Mouse (Mus musculus) mature B cell (primary cell): Measurements from ENCODE around the gene Nsf.
"Not testable (repeated sequence)": the region's sequence is repeated elsewhere in the genome, so short reads cannot be mapped to it uniquely, and the experiment has no call there.

Experiments
- in situ Hi-C: fragments of 300-500 bp; cut with MboI; formaldehyde crosslinking; loops from 2 replicates; pipeline ENCODE4 v1.14.3; 2019

The Nsf gene

DNA sequence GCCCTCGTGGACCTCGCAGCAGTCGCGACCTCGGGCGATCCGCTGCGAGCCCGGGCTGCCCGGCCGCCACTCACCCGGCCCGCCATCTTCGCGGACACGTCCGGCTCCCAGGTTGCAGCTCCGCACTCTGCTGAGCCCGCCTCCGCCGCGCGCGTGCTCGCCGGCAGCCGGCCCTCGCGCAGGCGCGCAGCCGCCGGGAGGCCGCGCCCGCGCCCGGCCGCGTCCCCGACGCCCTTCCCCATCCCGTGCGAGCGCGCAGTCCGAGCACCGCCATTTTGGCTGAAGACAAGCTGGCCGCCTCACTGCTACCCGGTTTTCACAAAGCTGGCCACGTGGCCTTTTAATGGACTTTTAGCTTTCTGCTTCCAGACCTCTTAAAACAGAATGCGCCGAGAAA is at the start of gene Nsf:
TSS of gene Nsf (minus strand) at position 161 of the 397 bp plus-strand sequence.
- in situ Hi-C loops, result no loop called here

DNA sequence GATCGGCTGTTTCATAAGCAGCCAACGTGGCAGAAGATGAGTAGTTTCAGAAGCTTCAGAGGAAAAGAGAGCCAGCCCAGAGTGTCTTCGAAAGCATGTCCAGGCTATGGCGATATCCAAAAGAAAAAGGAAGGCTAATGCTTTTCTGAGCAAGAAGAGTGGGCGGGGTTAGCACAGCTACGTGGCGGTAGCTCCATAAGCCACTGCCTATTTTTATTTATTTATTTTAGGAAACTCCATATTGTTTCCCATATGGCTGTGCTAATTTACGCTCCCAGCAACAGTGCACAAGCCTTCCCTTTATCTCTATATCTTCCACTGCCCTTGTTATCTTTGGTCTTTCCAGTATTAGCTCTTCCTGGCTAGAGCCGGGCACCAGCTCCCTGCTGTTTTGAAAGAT is 49.5 kb upstream of the Nsf start:
- in situ Hi-C loops, result loop anchor here (5.0 kb wide), 1 partner anchor 164 kb away; no protein-coding TSS in a partner anchor

DNA sequence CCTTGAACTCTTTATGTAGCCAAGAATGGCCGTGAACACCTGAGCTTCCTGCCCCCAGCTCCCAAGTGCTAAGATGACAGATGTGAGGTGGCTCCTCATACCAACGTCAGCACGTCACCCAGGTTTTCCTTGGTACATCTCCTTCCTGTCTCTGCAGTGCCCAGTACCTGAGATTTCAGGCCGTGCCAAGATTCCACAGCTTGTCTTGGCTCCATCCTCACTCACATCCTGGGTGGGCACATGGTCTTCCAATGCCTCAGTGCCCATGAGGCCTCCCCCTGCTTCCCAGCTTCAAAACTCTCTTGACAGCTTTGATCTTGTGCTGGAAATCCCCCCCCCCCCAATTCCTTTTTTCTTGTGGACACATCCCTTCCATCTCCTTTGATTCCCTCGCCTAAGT is 48.3 kb upstream of the Nsf start:
- in situ Hi-C loops, result loop anchor here (5.0 kb wide), 1 partner anchor 165 kb away; no protein-coding TSS in a partner anchor

DNA sequence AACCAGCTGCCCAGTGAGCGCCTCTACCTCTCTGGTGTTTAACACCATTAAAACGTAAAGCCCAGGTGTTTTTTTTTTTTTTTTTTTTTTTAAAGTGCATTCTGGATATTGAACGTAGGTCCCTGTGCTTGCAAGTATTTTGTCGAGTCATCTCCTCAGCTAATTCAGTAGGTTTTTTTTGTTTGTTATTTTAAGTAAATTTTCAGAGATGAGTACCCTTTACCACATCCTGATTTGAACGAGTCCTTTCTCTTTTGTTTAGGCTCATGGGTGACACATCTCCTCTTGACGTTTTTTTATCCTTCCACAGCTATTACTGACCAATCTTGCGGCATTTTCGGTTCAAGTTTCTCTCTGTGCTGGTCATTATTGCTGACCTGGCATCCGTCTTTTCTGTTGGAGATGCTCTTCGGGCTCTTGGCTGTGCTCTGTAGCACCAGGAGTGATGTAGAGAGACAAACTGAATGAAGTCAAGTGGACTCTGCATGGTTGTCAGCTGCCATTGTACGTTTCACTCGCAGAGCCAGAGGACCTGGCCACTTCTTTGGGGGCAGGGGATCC is 47.6 kb upstream of the Nsf start:
- in situ Hi-C loops, result loop anchor here (5.0 kb wide), 1 partner anchor 166 kb away; no protein-coding TSS in a partner anchor

DNA sequence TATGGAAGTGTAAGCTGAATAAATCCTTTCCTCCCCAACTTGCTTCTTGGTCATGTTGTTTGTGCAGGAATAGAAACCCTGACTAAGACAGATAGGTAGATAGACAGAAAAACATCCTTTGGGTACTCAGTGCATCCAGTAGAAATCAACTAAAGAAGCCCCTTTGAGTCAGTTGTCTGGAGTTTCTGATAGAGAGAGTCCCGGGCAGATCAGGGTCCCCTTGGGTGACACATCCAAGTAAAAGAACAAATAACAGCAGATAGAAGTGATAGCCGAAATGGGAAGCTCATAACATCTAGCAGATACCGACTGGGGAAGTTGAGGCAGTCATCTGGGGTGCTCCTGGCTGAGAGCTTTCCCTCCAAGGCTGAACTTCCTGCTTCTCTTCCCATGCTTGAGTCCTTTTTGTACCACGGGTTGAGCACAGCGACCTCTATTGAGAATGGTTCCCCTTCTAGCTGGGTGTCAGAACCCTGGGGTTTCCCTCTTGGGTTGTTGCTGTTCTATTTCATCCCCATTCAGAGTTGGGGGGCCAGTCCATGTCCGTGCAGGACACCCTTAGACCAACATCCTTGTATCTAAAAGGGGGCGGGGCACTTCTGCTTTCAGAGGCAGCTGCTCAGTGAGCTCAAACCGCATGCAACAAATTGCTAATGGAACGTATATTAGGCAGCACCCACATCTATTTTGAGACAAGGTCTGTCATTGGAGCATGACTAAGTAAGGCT is 47.0 kb upstream of the Nsf start:
- in situ Hi-C loops, result loop anchor here (5.0 kb wide), 1 partner anchor 166 kb away; no protein-coding TSS in a partner anchor

DNA sequence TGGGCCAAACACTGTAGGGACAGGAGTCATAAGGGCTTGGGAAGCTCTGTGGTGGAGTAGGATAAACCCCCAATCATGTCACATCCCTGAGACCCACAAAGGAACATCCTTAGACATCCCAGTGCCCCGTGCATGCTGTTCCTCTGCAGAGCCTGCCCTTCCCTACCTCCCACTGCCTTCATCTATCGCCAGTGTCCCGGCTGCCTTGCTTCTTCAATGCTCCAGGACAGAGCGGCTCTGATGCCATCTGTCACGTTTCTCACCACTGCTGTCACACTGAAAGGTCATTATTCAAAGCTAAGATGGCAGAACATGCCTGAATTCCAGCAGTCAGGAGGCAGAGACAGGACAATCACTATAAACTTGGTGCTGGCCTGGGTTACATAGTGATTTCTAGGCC is 44.9 kb upstream of the Nsf start:
- in situ Hi-C loops, result no loop called here

DNA sequence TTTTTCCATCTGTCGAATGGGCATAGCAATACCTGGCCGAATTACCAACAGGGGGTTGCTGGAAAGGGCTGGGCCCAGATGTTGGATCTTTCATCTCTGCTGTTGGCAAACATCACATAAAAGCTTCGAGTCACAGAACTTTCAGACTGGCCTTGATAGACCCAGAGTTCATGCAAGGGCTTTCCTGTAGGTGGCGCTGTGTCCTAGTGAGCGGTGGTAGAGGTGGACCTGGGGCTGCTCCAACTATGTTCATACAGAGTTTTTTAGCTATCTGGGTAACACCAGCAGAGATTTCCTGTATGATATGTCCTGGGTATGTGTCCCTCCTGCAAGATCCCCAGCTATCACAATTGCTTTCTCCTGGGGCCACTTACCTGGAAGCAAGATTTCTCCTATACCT is 43.5 kb upstream of the Nsf start:
- in situ Hi-C loops, result no loop called here

DNA sequence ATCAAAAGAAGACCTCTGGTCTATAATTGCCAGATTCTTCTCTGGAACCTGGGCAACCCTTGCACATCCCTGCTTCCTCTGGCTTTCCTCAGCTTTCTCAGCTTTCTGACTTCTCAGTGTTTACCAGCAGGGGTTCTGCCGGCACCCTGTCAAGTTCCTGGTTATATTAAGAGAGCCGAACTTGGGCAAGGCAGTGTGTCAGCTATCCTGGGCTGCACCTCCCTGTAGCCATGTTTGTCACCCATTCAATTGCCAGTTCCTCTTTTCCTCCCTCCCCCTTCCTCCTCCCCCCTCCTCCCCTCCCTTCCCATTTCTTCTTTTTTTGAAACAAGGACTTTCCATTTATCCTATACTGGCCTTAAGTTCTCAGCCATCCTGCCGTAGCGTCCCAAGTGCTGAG is 38.8 kb upstream of the Nsf start:
- in situ Hi-C loops, result no loop called here

DNA sequence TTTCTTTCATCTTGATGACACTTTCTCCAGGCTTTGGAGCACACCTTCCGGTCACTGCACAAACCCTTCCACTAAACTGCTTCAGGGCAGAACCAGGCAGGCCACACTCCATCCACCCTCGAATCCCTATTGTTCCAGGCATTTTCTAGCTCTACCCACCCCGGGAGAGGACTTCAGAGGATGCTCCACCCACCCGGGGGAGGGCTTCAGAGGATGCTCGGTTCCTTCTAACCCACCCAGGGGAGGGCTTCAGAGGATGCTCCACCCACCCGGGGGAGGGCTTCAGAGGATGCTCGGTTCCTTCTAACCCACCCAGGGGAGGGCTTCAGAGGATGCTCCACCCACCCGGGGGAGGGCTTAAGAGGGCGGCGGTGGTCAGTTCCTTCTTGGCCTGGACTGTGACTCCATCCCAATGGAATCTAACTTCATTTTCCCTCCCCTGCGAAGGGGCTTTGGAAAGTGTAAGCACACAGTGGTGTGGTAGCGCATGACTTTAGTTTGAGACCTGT is 36.2 kb upstream of the Nsf start:
- in situ Hi-C loops, result not testable (repeated sequence)

DNA sequence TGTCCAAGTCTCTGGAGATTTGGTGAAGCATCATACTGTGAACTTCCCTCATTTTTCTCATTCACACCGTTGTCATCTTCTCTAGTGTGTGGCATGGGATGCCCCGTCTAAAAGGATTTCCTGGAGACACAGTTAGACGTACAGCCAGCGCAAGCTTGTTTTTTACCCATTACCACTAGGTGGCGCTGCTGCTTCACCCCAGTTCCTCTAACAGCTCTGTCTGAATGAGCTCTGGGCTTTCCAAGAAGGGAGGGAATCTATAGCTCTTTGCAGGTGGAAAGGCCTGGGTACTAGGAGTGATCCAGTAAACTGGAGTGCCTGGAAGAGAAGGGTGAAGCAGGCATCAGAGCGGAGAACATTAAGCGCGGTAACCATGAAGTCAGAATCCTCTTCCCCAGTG is 33.6 kb upstream of the Nsf start:
- in situ Hi-C loops, result no loop called here

DNA sequence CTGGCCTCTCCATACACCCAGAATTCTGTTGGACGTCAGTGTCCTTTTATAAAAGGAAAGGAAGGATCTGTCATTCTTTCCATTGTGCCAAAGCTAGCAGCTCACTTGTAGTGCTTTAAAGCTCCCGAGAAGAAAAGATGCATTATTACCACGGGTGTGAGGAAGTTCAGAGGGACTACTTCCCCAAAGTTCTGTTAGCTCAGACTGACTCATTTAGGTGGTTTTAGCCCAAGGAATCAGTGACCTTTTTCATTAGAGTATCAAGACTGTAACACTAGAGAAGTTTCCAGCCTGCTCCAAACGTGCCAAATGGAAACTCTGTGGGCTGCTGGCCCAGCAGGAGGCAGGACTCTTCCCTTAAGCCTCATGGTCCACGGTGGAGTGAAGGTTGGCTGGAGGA is 30.2 kb upstream of the Nsf start:
- in situ Hi-C loops, result no loop called here

DNA sequence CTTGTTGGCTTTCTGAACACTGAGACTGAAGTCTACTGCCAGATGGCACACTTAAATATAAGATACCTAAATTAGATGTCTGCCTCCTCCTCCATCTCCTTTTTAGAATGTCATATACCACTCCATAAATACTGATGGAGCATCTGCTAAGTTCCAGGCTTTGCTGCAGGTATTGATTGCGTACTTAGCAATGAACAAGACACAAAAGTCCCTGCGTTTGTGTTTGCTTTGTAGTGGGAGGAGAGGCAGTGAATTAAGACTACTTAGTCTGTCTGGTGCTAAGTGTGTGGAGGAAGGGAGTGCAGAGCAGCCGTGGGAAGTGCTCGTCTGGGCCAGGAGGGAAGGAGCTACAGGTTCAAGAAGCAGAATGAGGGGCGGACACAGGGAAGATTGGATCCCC is 28.0 kb upstream of the Nsf start:
- in situ Hi-C loops, result no loop called here

DNA sequence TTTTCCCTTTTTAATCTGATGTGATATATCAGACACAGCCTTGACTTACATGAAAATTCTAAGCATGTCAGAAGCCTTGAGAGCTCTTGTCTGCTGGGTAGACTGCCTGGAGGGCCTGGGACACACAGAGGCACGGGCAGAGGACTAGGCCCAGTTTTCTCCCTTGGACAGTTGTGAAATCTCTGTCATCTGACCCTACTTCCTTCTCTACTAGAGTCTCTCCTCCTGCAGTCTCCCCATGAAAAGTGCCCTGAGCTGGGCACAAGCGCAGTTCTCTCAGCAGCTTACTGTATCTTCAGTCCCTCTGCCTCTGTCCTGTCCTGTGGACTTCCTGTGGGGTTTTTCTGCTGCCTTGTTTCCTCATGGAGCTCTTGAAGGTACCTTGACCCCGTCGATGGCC is 25.5 kb upstream of the Nsf start:
- in situ Hi-C loops, result no loop called here

DNA sequence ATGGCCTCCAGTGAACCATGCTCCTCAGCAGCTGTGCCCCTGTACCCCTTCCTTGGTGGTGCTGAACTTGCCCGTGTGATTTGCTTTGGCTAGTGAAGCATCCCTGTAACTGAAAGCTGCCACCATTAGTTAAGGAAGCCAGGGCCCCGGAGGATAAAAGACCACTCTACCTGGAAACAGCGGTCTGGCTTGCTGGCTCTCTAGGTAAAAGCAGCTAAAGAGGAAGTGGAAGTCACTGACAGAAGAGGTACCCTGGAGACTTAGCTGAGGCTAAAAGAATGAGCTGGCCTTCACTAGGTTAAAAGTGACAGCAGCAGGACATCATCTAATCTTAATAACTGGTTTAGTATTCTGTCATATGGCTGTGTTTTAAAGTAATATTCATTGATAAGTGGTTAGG is 17.0 kb upstream of the Nsf start:
- in situ Hi-C loops, result no loop called here

DNA sequence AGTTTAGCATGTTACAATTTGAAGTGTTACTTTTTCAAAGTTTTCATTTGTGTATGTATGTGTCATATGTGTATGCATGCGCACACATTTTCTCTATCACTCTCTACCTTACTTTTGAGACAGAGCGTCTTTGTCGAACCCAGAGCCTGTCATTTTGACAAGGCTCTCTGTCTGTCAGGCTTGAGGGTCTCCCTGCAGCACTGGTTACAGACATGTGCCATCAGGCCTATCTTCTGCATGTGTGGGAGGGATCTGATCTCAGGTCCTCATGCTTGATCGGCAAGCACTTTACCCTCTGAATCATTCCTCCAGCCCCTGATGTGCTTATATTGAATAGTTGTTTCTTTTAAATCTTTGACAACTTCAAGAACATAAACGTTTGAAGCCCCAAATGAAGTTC is 15.4 kb upstream of the Nsf start:
- in situ Hi-C loops, result no loop called here

DNA sequence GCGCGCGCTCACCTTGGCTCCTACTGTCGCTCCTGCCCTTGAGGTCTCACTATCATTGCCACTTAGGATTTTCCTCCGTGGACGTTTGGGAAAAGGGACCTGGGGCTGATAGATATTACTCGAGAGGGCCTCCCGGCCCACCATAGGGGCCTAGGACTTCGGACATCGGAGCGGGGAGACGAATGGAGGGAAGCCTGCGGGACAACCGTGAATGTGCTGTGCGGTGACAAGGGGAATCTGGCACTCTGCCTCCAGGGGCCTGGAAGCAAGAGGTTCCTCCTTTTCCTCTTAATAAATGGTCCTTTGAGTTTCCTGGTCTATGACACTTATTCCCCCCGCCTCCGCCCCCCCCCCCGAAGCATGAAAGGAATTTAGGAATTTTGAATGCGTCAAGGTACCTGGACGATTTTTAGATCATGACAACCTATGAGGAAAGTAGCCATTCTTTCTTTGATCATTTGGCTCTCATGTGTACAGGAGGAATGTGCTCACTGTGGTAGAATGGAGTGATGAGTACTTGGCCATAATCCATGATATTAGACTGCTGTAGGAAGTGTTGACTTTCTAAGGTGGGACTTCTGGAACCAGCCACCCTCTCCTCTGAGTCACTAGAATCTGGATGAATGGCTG is 13.4 kb upstream of the Nsf start:
- in situ Hi-C loops, result no loop called here

DNA sequence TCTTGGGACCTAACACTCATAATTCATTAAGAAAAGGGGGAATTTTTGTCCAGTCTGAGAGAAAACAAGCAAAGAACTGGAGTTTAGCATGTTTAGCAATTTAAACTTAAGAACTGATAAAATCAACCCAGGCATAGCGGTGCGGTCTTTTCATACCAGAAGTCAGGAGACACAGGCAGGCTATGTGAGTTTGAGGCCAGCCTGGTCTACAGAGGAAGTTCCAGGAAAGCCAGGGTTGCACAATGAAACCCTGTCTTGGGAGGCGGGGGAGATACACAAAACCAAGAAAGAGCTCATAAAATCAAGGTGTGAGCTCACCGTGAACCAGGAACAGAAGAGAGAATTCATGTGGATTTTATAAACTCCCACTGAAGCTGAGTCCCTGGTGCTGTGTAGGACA is 3.0 kb upstream of the Nsf start:
- in situ Hi-C loops, result no loop called here

DNA sequence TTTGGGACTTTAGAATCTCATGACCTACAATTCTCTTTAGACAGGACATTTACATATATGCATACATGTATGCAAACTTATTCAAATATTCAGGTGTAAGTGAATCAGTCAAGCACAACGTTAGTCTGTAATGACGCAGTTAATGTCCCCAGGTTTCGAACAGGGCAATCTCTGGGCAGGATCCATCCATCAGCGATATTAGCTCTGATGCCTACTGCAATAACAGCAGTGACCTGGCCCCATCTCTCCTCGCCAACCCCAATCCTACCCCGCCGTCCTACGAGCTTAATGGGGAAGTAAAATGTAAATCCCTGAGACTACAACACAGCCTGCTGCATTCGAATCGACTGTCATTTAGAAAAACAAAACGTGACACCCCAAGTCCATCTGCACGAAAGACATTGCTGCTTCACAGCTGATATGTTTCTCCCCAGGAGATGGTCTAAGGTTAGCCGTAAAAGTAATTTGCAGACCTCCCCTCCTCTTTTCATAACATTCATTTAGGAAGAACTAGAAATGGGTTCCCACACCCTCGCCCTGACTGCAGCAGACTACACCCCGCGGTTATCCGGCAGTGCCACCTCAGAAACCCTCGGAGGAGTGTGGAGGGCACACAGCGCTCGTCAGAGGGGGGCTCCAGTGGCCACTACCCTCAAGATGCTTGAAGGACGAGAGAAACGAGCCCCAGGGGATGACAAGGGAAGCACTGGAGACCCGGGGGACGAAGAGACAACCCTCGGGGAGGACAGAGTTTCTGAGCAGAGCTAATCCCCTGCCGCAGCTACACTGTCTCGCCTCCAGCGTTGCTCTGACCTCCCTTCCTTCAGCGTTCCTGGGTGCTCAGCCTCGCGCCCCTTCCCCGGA is 592 bp downstream of the Nsf start:
- in situ Hi-C loops, result no loop called here

DNA sequence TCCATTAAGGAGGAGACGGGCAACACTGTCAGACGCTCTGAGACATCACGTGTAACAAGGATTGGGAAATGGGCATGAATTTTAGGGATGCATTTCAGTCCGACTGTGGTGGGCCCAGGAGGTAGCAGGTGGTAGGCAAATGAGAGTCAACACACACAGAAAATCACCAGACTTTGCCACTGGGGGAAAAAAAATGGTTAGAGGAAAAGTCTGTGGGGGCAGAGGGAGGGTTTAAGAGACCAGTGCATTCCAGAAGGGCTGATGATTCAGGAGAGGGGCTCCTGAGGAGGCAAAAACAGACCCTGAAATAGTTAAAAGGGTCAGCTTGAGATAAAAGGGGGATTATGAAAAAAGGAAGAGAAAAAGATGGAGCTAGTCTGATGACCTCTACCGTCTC is 1.2 kb downstream of the Nsf start:
- in situ Hi-C loops, result no loop called here

DNA sequence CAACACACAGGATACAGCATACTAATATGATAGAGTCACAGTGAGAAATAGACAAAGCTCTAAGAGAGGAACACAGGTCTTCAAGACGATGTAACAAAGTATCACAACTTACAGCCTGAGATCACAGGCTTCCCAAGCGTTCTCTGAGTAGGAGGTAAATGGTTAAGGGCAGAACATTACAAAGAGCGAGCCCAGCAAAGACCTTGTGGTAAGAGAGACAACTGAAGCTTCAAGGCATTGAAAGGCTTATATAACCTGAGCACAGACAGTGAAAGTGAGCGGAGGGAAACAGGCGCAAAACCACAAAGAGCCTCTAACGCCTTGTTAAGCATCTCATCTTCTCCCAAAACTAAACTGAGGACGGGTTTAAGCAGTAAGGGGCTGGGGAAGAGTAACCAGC is 2.8 kb downstream of the Nsf start:
- in situ Hi-C loops, result no loop called here

DNA sequence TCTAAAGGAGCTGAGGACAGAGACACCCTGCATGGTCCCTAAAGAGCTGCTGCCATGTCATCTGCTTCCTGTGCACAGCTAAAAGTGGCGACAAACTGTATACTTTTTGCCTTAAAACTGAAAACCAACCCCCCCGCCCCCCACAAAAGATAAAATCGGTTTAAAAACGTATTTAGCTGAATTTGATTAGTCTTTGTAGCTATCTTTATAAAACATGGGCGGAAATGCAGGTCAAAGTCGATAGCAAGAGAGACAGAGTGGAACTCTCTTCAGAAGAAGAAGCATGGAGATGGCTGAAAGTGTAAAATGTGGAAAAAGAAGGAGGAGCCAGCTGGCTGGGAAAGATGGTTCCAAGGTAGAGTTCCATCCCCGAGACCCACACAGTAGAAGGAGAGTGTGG is 4.9 kb downstream of the Nsf start:
- in situ Hi-C loops, result no loop called here

DNA sequence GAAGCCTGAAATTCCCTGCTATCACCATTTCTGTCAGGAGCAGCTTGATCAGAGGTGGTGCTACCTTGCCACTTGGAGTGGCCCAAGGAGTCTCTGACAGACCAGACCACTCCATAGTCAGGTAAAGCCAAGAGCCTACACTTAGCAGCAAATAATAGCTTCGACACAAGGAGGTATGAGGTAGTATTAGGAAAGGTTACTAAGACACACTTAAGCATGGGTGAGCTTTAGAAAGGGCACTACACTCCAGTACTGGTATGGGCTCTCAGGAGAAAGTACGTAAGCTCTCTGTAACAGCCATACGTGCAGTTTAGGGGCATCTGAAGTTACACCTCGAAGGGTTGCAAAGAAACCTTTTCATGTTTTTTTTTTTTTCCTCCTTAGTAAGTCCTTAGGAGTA is 11.1 kb downstream of the Nsf start:
- in situ Hi-C loops, result no loop called here
